Mouse (Mus musculus): Measurements from ENCODE around the gene Sh3bp4.

Sh3bp4 gene

DNA sequence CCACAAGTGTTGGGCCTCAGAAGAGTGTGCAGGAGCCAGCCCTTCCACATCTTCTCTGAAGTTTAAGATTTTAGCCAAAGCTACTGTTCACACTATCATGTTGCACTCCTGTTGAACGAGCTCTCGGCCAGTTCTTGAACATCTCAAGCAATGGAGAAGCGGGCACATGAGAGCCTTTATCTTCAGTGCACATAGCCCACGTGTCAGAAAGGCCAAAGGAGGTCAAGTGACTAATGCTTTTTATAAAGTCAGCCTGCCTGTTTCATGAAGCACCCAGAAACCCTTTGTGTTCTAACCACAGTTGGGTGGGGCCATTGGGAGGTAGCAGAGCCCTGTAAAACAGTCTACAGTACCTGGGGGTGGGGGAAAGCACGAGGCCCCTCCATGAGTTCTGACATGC lies 52.2 kb downstream of the Sh3bp4 start:
- DNase-seq (ENCODE audit: low read depth in 1 of 2, low spot score in 2 of 2) = no peak

DNA sequence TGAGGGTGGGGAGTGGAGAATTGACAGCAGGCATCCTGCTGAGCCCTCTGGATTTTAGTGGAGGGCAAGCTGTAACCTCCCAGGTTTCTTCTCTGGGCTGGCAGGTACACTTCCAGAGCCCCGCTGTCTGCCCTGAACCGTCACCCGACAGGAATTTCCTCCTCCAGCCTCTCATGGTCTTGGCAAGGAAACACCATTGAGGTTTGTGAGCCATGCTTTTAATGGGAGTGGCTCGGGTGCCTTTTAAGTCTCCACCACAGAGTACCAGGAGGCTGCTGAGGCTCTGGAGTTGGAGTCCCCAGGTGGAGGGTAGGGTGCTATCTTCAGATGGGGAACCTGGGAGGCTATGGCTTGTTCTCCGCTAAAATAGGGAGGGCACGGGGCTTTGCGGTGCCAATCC lies 53.9 kb downstream of the Sh3bp4 start:
- DNase-seq (ENCODE audit: low read depth in 1 of 2, low spot score in 2 of 2) = no peak

- DNase-seq (ENCODE audit: low read depth in 1 of 2, low spot score in 2 of 2) = no peak
Measured at GRCm38 (mm10) chr1:89127163-89127562, 56.9 kb downstream of the Sh3bp4 start.

- DNase-seq (ENCODE audit: low read depth in 1 of 2, low spot score in 2 of 2) = no peak
Measured at GRCm38 (mm10) chr1:89130429-89130828, 60.2 kb downstream of the Sh3bp4 start.

DNA sequence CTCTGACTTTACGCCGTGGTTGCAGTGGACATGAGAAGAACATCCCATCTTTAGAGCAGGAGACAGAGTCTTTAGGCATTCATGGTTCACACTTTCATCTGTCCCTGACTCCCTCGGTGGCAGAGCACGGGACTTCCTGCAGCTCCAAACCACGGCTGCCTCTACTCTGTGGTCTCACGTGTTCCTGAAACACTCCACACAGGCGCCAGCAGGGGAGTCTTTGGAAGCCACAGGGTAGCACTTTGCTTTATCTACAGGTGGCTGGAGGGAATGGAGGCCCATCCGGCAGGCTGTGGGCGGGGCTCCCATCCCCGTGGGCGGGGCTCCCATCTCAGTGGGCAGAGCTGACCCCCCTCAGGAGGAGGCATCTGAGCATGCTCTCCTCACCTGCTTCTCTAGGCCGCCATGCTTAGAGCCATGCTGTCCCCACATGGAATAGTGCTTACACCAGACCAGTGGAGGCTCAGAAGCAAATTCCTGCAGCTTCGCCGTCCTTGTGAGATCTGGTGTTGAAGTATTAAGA lies 60.9 kb downstream of the Sh3bp4 start:
- DNase-seq (ENCODE audit: low read depth in 1 of 2, low spot score in 2 of 2) = no peak

- DNase-seq (ENCODE audit: low read depth in 1 of 2, low spot score in 2 of 2) = no peak
Measured at GRCm38 (mm10) chr1:89131707-89132106, 61.5 kb downstream of the Sh3bp4 start.

DNA sequence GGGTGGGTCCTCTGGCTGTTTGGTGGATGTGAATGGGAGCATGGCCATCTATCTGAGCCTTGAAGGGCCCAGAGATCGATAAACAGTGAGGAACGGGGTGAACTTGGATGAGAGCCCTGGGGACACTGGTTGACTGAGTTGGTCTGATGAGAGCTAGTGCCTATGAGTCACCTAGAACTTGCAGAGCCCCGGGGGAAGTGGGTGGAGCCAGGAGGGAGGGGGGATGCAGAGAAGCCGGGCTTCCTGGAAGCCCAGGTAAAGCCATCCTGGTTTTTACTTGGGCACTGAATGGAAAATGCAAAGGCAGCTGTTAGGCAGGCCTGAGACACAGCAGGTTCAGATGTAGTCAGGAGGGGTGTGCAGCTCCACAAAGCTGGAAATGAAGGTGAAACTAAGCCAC lies 63.1 kb downstream of the Sh3bp4 start:
- no peak for DNase-seq (ENCODE audit: low read depth in 1 of 2, low spot score in 2 of 2)

GRCm38 (mm10) chr1:89133717-89134116 lies 63.5 kb downstream of the Sh3bp4 start:
- DNase-seq (ENCODE audit: low read depth in 1 of 2, low spot score in 2 of 2) = no peak

DNA sequence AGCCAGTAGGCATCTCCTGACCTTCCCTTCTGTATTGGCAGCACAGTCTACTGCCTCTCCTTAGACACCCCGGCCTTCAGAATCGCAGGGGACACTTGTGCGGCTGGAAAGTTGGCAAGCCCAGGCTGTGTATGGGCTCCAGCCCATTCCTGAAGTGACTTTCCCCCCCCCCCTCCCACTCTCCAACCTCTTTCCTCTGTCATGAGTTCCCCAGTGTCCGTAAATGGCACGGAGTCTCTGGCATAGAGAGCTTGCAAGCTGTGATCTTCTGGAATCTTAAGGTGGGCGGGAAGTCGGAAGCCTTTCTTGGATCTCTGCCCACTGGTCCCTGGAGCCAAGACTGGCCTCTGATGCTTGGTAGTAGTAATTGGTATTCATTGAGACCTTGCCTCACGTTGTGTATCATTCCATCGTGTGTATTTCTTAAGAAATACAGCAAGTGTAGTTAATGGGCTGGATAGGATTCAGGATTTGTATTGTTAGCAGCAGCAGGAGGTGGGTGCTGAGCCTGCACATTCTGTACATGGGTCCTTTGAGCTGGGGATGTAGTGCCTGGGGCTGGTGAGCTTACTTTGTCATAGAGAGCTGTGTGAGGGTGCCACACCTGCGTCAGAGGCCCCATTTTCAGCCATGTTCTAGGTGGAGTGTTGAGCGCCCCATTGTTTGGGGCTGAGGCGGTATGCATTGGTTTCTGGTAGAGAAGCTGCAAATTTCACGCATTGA lies 66.0 kb downstream of the Sh3bp4 start:
- no peak for DNase-seq (ENCODE audit: low read depth in 1 of 2, low spot score in 2 of 2)

GRCm38 (mm10) chr1:89137086-89137816 lies 67.0 kb downstream of the Sh3bp4 start:
- no peak for DNase-seq (ENCODE audit: low read depth in 1 of 2, low spot score in 2 of 2)

GRCm38 (mm10) chr1:89138316-89138715 lies 68.1 kb downstream of the Sh3bp4 start:
- DNase-seq (ENCODE audit: low read depth in 1 of 2, low spot score in 2 of 2) = no peak

GRCm38 (mm10) chr1:89140113-89140512 lies 69.9 kb downstream of the Sh3bp4 start:
- no peak for DNase-seq (ENCODE audit: low read depth in 1 of 2, low spot score in 2 of 2)

- no peak for DNase-seq (ENCODE audit: low read depth in 1 of 2, low spot score in 2 of 2)
Measured at GRCm38 (mm10) chr1:89151071-89151470, 80.9 kb downstream of the Sh3bp4 start.

DNA sequence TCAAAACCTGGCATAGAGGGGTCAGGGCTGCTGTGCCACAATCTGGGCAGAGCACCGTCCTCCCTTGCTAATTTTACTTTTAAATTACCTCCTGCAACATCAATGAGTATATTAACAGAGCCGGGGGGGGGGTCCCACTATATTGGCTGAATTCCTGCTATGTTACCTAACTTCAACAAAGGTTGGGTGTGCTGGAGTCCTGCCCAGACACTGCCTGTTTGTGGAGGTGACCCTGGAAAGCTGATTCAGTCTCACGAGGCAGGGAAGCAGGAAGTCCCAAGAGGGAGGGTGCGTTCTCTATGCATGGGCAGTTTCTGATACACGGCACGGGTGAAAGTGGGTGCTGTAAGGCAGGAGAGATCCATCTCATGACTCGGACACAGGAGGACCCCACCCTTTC lies 82.4 kb downstream of the Sh3bp4 start:
- DNase-seq (ENCODE audit: low read depth in 1 of 2, low spot score in 2 of 2) = no peak

DNA sequence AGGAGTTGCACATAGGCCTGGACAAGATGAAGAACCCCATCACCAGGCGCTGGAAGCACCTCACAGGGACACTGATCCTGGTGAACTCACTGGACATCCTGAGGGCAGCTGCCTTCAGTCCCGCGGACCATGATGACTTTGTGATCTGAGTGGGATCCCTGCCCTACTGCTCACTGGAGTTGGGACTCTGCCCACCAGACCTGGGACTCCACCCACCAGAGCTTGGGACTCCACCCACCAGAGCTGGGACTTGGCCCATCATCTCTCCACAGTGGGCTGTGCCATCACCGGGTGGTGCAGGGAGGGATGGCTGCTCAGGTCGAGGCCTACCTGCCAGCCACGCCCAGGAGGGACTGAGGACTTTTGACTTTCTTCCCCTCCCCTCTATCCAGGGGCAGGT lies 83.0 kb downstream of the Sh3bp4 start:
- DNase-seq (ENCODE audit: low read depth in 1 of 2, low spot score in 2 of 2) = no peak

- DNase-seq (ENCODE audit: low read depth in 1 of 2, low spot score in 2 of 2) = no peak
Measured at GRCm38 (mm10) chr1:89163483-89163882, 93.3 kb downstream of the Sh3bp4 start.

GRCm38 (mm10) chr1:89164281-89164680 lies 94.1 kb downstream of the Sh3bp4 start:
- DNase-seq (ENCODE audit: low read depth in 1 of 2, low spot score in 2 of 2) = no peak

GRCm38 (mm10) chr1:89164685-89165084 lies 94.5 kb downstream of the Sh3bp4 start:
- no peak for DNase-seq (ENCODE audit: low read depth in 1 of 2, low spot score in 2 of 2)

DNA sequence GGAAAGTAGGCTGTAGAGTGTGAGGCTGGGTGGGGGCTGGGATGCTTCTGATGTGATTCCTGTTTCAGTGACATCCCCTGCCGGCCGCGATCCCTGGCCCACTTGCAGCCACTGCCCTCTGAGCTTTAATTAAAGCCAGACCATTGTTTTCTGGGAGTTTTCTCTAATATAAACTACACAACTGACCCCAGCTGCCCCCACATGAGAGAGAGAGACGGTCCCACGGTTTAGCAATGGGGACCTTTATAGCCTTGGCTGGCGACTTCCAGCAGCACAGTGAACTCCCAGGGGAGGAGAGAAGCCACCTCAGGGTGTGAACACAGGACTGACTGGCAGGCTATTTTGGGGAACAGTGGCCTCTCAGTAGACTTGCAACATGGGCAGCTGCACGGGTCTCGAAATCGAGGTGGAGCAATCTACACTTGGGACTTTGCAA lies 96.6 kb downstream of the Sh3bp4 start:
- no peak for DNase-seq (ENCODE audit: low read depth in 1 of 2, low spot score in 2 of 2)

DNA sequence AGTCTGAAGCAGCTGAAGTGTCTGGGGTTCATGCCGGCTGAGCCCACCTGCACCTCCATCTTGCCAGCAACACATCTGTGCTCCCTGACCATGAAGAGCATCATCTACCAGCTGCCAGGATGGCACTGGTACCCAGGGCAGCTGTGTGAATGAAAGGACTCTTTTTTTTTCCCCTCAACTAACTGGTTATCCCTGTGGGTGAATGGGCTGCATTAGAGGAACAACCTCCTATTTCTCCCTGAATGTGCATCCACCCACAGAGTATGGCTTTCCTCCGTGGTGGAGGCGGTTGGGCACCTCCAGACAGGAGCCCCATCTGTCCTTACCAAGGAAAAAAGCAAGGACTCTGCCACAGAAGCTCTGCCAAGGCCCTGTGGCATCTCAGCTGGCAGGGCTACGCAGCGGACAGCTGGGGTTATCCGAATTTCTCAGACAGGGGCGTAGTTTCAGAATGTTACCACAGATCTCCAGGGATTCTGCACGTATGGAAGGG lies 101.1 kb downstream of the Sh3bp4 start:
- DNase-seq (ENCODE audit: low read depth in 1 of 2, low spot score in 2 of 2) = no peak

- no peak for DNase-seq (ENCODE audit: low read depth in 1 of 2, low spot score in 2 of 2)
Measured at GRCm38 (mm10) chr1:89174621-89175020, 104.4 kb downstream of the Sh3bp4 start.

DNA sequence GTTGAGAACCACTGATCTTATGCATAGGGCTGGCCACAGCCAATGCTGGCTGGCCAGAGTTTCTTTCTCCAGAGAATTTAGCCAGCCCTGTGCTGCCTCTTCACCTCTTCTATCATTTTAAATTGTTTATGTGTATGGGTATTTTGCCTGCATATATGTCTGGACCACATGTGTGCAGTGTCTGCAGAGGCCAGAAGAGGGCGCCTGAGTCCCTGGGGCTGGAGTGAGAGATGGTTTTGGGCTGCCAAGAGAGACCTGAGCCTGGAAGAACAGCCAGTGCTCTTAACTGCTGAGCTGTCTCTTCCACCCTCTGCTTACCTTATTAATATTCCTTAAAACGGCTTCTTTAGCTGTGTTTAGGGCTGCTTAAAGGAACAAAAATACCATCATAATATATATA lies 105.1 kb downstream of the Sh3bp4 start:
- DNase-seq (ENCODE audit: low read depth in 1 of 2, low spot score in 2 of 2) = no peak
